Mouse (Mus musculus) limb, embryonic 14.5 days (tissue): Measurements from ENCODE around the gene Scamp1. TPM values are rescaled to one million over a fixed set of nuclear protein-coding genes. Genes with fewer than 3 reads are reported as not detected.

Experiments
- ATAC-seq: fragments of 200-750 bp; cut with Nextera tagmentation; 2 replicates; pipeline ENCODE4 v1.8.0; 2017; ENCODE audit warnings: low read depth, moderate number of reproducible peaks, moderate TSS enrichment; ENCODE audit not compliant: low FRiP score
- DNase-seq: peaks from one replicate; pipeline ENCODE4 v3.0.0-alpha.2; 2015; ENCODE audit warnings: low spot score
- H3K27ac ChIP-seq: fragments of 300-500 bp; sonication (generic); replicated peaks from 2 replicates; pipeline ENCODE4 v1.5.1; 2014; ENCODE audit warnings: low read depth, mild to moderate bottlenecking, low read length, moderate library complexity, mixed read lengths
- H3K27me3 ChIP-seq: fragments of 300-500 bp; sonication (generic); 2 replicates; pipeline ENCODE4 v1.6.1; 2014; ENCODE audit warnings: low read length, mixed read lengths; ENCODE audit not compliant: control insufficient read depth, insufficient read depth
- H3K36me3 ChIP-seq: fragments of 300-500 bp; sonication (generic); 2 replicates; pipeline ENCODE4 v1.6.1; 2014; ENCODE audit warnings: mild to moderate bottlenecking, low read length, moderate library complexity, mixed read lengths; ENCODE audit not compliant: control insufficient read depth, insufficient read depth
- H3K4me1 ChIP-seq: fragments of 300-500 bp; sonication (generic); 2 replicates; pipeline ENCODE4 v1.6.1; 2014; ENCODE audit warnings: antibody characterized with exemption, low read length, mixed read lengths; ENCODE audit not compliant: control insufficient read depth, insufficient read depth
- H3K4me2 ChIP-seq: fragments of 300-500 bp; sonication (generic); replicated peaks from 2 replicates; pipeline ENCODE4 v1.6.1; 2014; ENCODE audit warnings: low read depth, mild to moderate bottlenecking, low read length, moderate library complexity; ENCODE audit not compliant: severe bottlenecking
- H3K4me3 ChIP-seq: fragments of 300-500 bp; sonication (generic); replicated peaks from 2 replicates; pipeline ENCODE4 v1.5.1; 2014; ENCODE audit warnings: low read length
- H3K9ac ChIP-seq: fragments of 300-500 bp; sonication (generic); 2 replicates; pipeline ENCODE4 v1.6.1; 2014; ENCODE audit warnings: mild to moderate bottlenecking, low read depth, low read length, moderate library complexity; ENCODE audit not compliant: severe bottlenecking
- H3K9me3 ChIP-seq: fragments of 300-500 bp; sonication (generic); 2 replicates; pipeline ENCODE4 v1.6.1; 2016; ENCODE audit warnings: low read length; ENCODE audit not compliant: control insufficient read depth
- POLR2A ChIP-seq: fragments of 200-500 bp; IDR thresholded peaks from 2 replicates; pipeline ENCODE4 v1.8.0; 2012; ENCODE audit warnings: inconsistent platforms, mild to moderate bottlenecking, moderate library complexity, borderline replicate concordance; ENCODE audit not compliant: insufficient read depth, insufficient read length; ENCODE audit errors: extremely low read depth
- WGBS: fragments of 180-500 bp; shearing (Covaris S2); extraction: QIAGEN DNeasy Blood & Tissue Kit; methylation state at CpG from one replicate; pipeline ENCODE4 v1.1.7; 2014; 5-methylcytosine and 5-hydroxymethylcytosine counted together
- polyA plus RNA-seq, 2 experiments: library from polyadenylated mRNA; depleted of rRNA in 1 of 2; stranded (reverse) in 1 of 2; unstranded in 1 of 2; fragments of >200 nt; fragmentation: Nextera tagmentation in 1 of 2; extraction: Ambion mirVana in 1 of 2; gene quantifications; 2 replicates each; pipeline versions ENCODE4 v1.2.1 to v1.2.3; 2012 to 2014

The Scamp1 gene
- polyA plus RNA-seq, 2 experiments = 19.5 to 26.1 TPM

DNA sequence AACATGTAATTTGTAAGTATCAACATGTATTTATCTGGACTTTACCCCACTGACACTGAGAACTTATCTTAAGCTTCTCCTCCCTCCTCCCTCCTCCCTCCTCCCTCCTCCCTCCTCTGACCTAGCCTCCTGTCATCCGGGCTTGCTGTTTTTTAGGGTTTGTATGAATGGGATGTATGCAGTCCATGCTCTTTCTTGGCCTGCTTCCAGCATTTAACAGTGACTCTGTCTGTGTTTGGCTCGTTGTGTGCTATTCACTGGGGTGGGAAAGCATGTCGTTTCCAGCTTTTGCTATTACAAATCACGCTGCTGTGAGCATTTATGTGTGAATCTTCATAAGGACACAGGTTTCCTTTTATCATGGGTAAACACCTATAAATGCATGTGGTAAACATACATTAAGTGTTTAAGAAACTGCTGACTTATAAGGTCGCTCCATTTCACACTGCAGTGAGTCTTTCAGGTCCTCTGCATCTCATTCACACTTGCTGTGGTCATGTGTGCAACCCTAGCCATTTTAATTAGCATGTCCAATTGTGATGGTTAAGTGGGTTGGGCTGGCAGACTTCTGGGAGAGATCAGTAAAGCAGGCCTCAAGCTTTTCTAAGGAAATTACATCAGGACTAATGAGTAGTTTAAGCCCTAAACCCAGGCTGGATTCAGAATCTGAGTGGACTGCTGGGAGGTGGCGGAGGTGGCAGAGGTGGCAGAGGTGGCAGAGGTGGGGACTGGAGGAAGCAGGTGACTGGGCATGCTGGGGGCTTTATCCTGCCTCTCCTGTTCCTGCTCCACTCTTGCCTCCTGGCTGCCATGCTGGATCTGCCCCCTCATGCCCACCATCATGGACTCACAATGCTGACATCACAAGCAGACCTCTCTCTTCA lies 74.2 kb downstream of the Scamp1 start:
- no peaks in the 10 kb centered on the region for H3K27me3 ChIP-seq
- H3K27ac ChIP-seq = no peak overlapping the region
- no peak overlapping the region for H3K4me2 ChIP-seq
- DNase-seq (peak; percentile 43), ATAC-seq (no peak)
- H3K36me3 ChIP-seq = peaks cover 24% of the 10 kb centered on the region
- H3K9ac ChIP-seq = no peak overlapping the region
- no peak for TF ChIP-seq POLR2A
- WGBS = 53% methylated on average over 6 of the region's 6 CpGs
- peaks cover 4% of the 10 kb centered on the region; the same call in 1 of the 2 replicates for H3K9me3 ChIP-seq
- H3K4me1 ChIP-seq = no peaks in the 10 kb centered on the region
- H3K4me3 ChIP-seq = no peak overlapping the region

DNA sequence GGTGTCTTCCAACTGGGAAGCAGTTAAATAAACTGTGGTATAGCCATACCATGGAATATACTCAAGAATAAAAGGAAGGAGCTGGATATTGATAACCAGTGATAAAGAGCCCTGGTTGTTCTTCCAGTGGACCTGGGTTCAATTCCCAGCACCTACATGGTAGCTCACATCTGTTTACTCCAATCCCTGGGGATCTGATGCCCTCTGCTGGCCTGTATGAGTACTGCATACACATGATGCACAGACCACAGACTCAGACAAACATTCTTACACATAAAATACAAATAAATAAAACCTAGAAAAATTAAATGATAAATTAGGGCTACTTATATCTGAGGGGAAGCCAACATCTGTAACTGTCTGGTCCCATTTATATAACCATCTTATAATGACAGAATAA lies 76.8 kb downstream of the Scamp1 start:
- Histone ChIP-seq H3K4me2 (no peak overlapping the region), H3K36me3 (peaks cover 23% of the 10 kb centered on the region), H3K9me3 (peaks cover 4% of the 10 kb centered on the region; the same call in 1 of the 2 replicates), H3K27me3 (no peaks in the 10 kb centered on the region), H3K4me3 (no peak overlapping the region), H3K9ac (no peak overlapping the region), H3K27ac (no peak overlapping the region), H3K4me1 (no peaks in the 10 kb centered on the region)
- no peak for DNase-seq
- ATAC-seq = no peak
- no peak for TF ChIP-seq POLR2A

DNA sequence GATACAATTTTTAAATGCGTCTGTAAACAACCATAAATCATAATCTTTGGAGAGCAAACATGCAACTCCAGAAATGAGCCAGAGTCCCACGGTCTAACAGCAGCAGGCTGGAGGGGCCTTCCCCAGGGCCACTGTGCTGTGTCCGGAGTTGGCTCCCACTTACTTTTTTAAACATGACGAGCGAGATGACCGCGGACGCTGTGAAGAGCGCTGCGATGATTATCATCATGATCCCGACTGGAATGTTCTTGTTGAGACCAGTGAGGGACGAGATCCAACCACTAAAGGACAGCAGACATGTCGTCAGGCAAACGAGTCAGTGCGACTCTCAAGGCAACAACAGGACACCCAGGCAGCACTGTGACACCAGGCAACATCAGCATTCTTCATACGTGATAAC lies 77.7 kb downstream of the Scamp1 start:
- 97% methylated on average over 16 of the region's 16 CpGs for WGBS

DNA sequence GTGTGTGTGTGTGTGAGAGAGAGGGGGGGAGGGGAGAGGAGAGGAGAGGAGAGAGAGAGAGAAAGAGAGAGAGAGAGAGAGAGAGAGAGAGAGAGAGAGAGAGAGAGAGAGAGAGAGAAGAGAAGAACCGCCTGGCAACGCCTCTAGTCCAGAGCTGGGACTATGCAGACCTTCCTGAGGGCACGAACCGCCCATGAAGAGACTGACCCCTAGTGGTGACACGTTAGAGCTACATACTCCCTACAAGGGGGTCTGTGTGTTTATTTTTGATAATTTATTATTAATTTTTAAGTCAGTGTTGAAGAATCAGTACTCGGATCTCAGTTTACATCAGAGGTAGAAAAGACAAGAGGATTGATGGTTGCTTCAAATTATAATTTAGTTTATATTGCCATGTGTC lies 80.4 kb downstream of the Scamp1 start:
- Histone ChIP-seq H3K4me1 (no peaks in the 10 kb centered on the region), H3K9me3 (peaks cover 4% of the 10 kb centered on the region; the same call in 1 of the 2 replicates), H3K4me3 (no peak overlapping the region), H3K9ac (no peak overlapping the region), H3K27ac (no peak overlapping the region), H3K27me3 (no peaks in the 10 kb centered on the region), H3K36me3 (peaks cover 30% of the 10 kb centered on the region), H3K4me2 (no peak overlapping the region)
- peak; percentile 78; the same call in 1 of the 2 replicates for ATAC-seq
- WGBS = 13% methylated on average over 6 of the region's 6 CpGs
- DNase-seq = peak; percentile 87
- no peak for TF ChIP-seq POLR2A

More for the DNA sequence above, 77.7 kb downstream of the Scamp1 start:
- no peak for TF ChIP-seq POLR2A
- H3K36me3 ChIP-seq = peaks cover 26% of the 10 kb centered on the region
- H3K27ac ChIP-seq = no peak overlapping the region
- no peaks in the 10 kb centered on the region for H3K4me1 ChIP-seq
- ATAC-seq = no peak
- H3K4me3 ChIP-seq = no peak overlapping the region
- H3K9me3 ChIP-seq = peaks cover 4% of the 10 kb centered on the region; the same call in 1 of the 2 replicates
- H3K27me3 ChIP-seq = no peaks in the 10 kb centered on the region
- no peak overlapping the region for H3K9ac ChIP-seq
- DNase-seq = no peak
- H3K4me2 ChIP-seq = no peak overlapping the region

DNA sequence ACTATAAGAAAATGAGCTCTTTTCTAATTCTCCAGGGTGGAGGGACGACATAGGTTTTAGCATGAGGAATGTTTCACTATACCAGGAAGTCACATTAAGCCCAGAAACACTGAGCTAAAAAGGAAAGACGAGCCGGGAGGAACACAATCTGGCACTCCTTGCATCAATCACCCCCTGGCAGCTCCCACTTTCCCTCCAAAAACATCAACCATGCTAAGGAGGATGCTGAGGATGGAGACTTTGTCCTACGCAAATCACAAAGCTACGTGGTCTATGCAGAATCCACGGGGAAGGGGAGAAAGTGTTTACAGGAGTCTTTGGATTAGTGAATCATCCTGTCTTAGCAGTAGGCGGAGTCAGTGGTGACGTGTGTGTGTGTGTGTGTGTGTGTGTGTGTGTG lies 85.8 kb downstream of the Scamp1 start:
- H3K4me3 ChIP-seq = no peak overlapping the region
- TF ChIP-seq POLR2A = no peak
- H3K4me1 ChIP-seq = no peaks in the 10 kb centered on the region
- WGBS = 59% methylated on average over 8 of the region's 8 CpGs
- H3K4me2 ChIP-seq = no peak overlapping the region
- H3K36me3 ChIP-seq = peaks cover 15% of the 10 kb centered on the region; the same call in 1 of the 2 replicates
- H3K27me3 ChIP-seq = no peaks in the 10 kb centered on the region
- no peak for DNase-seq
- H3K9me3 ChIP-seq = no peaks in the 10 kb centered on the region
- H3K9ac ChIP-seq = no peak overlapping the region
- no peak for ATAC-seq
- no peak overlapping the region for H3K27ac ChIP-seq
